Mouse (Mus musculus): ENCODE data around the gene Gatm.

Gatm gene

DNA sequence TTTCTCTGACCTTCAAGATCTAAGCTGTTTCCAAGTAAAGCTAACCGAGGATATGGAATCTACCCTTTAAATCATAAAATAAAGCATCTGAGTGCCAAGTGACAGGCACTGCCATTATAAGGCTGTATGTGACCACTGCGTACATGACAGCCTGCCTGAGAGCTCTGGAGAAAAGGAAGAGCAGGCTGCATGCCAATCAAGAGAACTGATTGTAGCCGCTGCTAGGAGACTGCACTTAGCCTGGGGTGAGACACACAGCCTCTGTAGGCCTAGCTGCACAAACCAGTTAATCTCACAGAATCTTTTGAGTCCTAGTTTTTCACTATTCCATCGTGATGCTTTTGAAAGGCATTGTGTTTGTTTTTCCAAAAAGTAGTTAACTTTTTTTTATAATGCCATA is 7.6 kb upstream of the Gatm start:
- in situ Hi-C loops (cut with MboI; ENCODE audit: low pct_unique_long_range_greater_than_20kb in 1 of 2, low sequenced_read_pairs in 2 of 2, unreplicated experiment in 1 of 2), result no loop called here

DNA sequence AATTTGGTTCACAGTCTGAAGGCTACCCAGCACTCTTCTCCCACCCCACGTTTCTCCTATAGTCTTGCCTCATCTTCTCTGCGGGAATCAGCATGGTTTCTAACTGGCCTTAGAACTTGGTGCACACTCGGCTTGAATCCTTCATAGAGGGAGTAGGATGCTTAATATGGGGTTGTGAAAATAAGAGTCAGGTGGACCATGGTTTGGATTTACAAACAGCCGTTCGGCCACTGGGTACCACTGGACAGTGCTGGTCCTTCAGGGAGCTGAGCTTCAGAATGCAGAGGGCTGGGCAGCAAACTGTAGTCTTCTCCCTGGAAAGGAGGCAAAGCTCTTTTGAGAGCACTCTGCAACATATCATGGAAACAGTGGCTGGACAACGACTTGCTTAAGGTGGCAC is 6.7 kb upstream of the Gatm start:
- in situ Hi-C loops (cut with MboI; ENCODE audit: low pct_unique_long_range_greater_than_20kb in 1 of 2, low sequenced_read_pairs in 2 of 2, unreplicated experiment in 1 of 2), result no loop called here

DNA sequence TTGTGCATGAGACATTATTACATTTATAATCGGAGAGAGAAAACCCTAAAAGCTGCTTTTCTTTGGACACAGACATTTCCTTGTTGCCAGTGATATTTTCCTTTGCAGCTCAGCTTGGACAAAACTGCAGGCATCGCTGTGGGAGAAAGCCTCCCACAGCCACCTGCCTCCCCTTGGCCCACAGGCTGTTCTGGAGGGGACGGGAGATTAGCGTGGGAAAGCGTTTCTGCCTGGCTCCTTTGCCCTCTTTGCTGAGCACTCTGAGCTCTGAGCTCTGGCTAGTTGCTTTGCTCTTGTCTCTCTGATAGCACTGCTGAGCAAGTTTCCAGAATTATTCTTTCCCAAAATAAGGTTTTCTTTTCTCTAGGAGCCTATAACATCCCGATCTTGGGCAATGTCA is 5.1 kb upstream of the Gatm start:
- in situ Hi-C loops (cut with MboI; ENCODE audit: low pct_unique_long_range_greater_than_20kb in 1 of 2, low sequenced_read_pairs in 2 of 2, unreplicated experiment in 1 of 2), result no loop called here

DNA sequence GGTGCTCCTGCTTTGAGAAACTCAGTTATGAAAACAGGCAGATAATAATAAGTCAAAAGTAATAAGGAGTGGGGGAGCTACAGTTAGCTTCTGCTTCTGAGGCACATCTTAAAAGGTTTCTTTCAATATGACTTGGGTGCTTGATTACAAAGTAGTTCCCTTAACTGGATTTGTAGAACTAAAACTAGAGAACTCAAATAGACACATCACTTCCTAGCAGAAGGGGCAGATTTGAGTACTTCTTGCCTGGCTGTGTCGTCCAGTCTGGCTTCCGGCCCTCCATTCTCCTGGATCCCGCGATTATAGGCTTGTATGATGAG is 511 bp upstream of the Gatm start:
- in situ Hi-C loops (cut with MboI; ENCODE audit: low pct_unique_long_range_greater_than_20kb in 1 of 2, low sequenced_read_pairs in 2 of 2, unreplicated experiment in 1 of 2), result no loop called here

DNA sequence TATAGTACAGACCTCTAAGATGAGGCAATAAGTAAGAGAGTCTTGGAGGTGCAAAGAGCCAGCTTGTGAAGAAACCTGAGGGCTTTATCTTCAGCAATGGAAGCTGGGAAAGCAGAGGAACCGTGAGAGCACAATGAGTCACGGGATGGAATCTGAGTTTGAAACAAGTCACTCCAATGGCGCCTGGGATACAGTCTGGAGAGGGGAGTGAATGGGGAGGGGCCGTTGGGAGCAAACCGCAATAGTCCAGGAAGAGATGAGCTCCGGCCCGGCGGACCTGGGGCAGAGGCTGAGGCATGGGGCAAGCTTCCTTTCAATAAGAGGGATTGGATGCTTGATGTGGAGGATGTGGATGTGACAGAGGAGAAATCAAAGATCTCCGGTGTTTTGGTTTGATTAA is 2.3 kb downstream of the Gatm start:
- in situ Hi-C loops (cut with MboI; ENCODE audit: low pct_unique_long_range_greater_than_20kb in 1 of 2, low sequenced_read_pairs in 2 of 2, unreplicated experiment in 1 of 2), result no loop called here

DNA sequence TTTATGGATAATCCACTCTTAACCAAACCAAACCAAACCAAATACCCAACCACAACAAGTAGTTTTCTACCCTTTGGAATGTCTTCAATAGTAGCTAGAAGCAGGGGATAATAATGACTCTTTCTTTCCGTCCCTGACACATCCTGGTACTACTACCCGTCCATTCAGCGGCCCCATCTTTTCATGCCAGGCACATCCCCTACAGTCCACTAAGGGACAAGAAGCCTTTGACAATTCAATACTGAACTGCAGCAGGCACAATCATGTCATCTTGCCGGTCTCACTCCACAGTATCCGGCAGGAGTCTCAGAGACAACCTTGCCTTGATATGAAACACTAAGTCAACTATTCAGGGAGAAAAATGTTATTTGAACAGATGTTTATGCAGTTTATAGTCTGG is 5.3 kb downstream of the Gatm start:
- in situ Hi-C loops (cut with MboI; ENCODE audit: low pct_unique_long_range_greater_than_20kb in 1 of 2, low sequenced_read_pairs in 2 of 2, unreplicated experiment in 1 of 2), result no loop called here

DNA sequence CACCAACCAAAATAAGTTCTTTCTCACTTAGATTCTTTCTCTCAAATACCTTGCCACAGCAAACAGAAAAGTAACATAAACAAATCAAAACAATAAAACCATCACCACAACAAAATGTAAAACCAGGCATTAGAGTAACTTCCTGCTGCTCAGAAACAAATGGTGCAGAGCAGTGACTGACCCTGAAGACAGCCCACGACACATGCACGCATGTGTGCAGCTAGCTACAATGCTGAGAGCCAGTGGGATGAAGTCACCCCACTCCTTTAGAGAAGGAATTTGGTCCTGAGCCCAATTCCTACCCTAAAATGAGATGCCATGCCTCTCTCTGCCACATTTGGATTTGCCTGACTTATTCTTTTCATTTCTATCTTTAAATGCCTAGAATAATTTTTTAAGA is 9.7 kb downstream of the Gatm start:
- in situ Hi-C loops (cut with MboI; ENCODE audit: low pct_unique_long_range_greater_than_20kb in 1 of 2, low sequenced_read_pairs in 2 of 2, unreplicated experiment in 1 of 2), result no loop called here

DNA sequence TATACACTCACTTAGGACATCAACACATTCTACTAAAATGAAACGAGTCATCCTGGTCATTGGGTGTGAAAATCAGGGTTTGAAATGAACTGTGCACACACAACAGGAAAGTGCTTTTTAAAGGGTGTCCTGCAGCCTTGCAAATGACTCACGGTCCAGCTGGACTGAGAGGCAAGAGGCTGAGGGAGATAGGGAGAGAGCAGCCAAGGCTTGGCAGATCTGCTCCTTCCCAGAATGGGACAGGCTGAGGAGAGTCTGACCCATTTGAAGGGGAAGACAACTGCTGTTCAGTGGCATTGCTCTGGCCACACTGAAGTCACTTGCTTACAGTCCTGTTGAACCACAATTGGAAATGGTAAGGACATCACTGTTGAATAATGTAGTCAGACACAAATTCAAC is 11.4 kb downstream of the Gatm start:
- in situ Hi-C loops (cut with MboI; ENCODE audit: low pct_unique_long_range_greater_than_20kb in 1 of 2, low sequenced_read_pairs in 2 of 2, unreplicated experiment in 1 of 2), result no loop called here

DNA sequence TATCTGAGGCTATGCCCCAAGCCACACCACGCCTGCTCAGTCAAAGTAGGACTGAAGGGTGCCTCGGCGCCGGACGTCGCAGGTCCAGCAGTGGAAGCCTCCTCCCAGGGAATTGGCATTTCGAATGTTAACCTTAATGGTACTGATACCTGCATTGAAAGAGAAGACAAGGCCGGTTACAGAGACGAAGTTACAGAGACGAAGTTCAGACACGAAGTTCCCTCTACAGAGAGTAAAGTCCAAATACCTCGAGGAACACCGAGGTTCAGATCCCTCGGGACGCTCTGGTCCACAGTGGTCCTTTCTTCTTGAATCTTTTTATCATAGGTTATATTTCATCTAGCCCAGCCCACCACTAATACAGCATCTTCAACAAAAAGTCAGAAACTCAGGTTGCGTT is 15.6 kb downstream of the Gatm start:
- in situ Hi-C loops (cut with MboI; ENCODE audit: low pct_unique_long_range_greater_than_20kb in 1 of 2, low sequenced_read_pairs in 2 of 2, unreplicated experiment in 1 of 2), result no loop called here

DNA sequence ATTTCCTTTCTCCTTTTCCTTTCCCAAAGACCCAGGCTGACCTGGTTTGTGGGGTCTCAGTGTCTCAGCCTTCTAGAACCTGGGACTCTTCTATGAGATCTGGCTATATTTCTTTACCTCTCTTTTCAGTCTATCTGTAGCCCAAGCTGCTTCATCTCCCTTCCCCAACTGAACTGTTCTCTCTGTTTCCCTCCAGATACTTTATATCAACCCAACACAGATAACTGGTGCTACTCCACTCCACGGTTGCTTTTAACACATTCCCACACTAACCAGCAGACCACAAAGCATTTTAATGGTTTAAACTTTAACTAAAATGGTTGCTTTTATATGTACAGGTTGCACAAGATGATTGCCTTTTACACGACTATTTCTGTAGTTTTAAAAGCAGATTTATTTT is 19.9 kb downstream of the Gatm start:
- in situ Hi-C loops (cut with MboI; ENCODE audit: low pct_unique_long_range_greater_than_20kb in 1 of 2, low sequenced_read_pairs in 2 of 2, unreplicated experiment in 1 of 2), result no loop called here

DNA sequence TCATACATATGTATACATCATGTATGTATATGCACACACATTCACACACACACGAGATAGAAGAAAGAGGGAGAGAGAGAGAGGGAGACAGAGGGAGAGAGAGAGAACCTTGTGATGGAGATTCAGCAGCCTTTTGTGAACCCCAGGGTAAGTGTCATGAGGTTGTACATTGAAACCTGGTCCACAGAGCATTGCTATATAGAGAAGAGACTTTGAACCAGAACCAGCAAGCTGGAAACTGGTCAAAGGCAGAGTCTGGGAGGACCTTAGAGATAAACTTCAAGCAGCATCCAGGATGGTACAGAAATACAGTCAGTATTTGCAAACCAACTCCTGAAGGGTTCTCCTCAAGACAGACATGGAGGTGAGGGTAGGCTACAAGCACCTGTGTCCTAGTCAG is 20.8 kb downstream of the Gatm start:
- in situ Hi-C loops (cut with MboI; ENCODE audit: low pct_unique_long_range_greater_than_20kb in 1 of 2, low sequenced_read_pairs in 2 of 2, unreplicated experiment in 1 of 2), result no loop called here

DNA sequence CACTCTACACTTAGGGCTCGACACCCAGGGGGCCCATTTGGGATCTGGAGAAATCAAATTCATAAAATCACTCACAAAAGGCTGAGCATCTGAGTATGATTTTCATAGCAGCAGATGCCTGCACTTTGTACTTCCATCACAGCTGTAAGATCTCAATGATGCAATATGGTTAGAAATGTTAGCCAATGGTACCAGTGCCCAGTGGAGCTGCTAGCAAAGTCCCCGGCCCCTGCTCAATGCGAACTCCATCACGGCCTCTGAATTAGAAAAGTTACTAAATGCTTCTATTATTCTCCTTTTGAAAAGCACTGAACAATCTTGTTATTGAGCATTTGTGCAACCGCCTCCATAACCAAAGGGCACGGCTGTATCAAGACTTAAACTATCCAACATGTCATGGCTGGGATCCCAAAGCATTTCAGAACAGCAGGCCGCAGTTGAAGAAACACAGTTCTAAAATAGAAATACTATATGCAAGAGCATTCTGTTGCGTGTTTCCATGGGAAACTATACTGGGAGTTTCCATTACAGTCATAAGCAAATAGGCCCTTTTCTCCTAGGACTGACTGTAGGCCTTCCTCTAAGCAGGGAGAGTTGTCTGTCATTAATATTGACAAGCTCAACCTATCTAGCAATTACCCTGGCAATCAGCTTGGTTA is 23.1 kb downstream of the Gatm start:
- in situ Hi-C loops (cut with MboI; ENCODE audit: low pct_unique_long_range_greater_than_20kb in 1 of 2, low sequenced_read_pairs in 2 of 2, unreplicated experiment in 1 of 2), result no loop called here

DNA sequence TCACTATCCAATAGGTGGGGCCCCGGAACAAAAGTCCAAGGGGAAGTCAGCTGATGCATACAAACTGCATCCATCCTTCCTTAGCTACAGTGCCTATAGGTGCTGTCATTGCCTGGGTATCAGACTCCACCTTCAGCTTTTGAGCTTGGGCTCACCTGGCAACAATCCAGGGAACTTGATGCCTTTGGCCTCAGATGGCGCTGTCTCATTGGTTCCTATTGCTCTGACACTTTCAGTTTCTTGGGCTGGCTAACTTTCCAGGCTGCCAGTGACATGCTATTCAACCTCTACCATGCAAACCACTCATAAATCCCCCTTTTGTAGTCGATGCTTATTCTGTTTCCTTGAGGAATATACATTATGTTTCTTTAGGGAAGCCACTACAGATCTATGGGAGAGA is 24.8 kb downstream of the Gatm start:
- in situ Hi-C loops (cut with MboI; ENCODE audit: low pct_unique_long_range_greater_than_20kb in 1 of 2, low sequenced_read_pairs in 2 of 2, unreplicated experiment in 1 of 2), result no loop called here

DNA sequence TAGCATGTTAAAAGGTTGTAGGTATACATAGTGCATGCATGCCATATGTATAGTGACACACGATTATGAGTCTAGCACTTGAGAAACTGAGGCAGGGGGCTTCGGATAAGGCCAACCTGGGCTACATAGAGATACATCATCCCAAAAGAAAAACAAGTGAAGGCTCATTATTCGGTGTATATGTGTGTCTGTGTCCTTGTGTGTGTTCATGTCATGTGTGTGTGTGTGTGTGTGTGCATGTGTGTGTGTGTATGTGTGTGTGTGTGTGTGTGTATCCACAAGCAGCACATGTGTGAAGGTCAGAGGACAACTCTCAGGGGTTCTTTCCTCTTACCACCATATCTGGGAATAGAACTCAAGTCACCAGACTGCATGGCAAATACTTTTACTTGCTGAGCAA is 28.8 kb downstream of the Gatm start:
- in situ Hi-C loops (cut with MboI; ENCODE audit: low pct_unique_long_range_greater_than_20kb in 1 of 2, low sequenced_read_pairs in 2 of 2, unreplicated experiment in 1 of 2), result no loop called here

DNA sequence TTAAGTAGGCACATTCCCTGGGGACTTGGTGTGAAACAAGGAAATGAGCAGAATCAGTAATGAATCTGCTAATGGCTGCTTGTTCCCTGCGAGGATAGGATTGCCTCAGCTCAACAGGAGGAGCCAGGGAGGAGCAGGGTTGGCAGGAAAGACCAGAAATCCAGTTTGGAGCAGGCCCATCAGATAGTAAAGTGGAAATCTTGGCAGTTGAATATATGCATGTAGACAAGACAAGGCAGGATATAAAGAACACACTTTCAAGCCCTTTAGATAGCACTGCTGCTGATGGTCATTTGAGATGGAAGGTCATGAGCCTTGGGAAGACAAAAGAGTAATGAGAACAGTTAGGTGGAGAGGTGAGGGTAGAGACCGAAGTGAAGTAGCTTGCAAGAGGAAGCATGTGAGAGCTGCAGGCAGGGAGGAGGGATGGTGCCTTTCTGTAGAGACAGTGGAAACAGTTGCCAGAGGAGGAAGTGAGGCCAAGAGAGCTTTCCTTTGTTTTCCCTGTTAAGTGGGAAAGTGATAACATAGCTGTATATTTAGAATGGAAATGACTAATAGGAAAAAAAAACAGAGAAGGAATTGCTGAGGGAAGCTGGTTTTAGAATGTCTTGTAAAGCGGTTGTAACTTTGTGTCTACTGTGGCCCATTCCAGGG is 29.6 kb downstream of the Gatm start:
- in situ Hi-C loops (cut with MboI; ENCODE audit: low pct_unique_long_range_greater_than_20kb in 1 of 2, low sequenced_read_pairs in 2 of 2, unreplicated experiment in 1 of 2), result no loop called here

DNA sequence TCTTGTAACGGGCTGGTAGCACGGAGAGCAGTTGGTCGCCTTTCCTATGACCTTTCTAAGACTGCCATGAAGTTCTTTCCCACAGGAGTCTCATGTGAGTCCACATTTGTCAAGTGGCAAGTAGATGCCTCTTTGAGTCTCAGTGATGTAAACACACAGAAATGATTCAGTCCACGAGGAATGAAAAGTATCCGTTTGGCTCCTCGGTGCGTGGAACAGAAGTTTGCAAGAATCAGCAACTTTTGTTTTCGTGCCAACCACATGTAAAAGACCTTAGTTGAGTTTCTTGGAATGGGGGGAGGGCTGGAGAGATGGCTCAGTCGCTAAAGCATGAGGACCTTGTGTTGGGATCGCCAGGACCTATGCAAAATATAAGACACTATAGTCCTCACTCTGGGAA is 30.7 kb downstream of the Gatm start:
- in situ Hi-C loops (cut with MboI; ENCODE audit: low pct_unique_long_range_greater_than_20kb in 1 of 2, low sequenced_read_pairs in 2 of 2, unreplicated experiment in 1 of 2), result no loop called here

DNA sequence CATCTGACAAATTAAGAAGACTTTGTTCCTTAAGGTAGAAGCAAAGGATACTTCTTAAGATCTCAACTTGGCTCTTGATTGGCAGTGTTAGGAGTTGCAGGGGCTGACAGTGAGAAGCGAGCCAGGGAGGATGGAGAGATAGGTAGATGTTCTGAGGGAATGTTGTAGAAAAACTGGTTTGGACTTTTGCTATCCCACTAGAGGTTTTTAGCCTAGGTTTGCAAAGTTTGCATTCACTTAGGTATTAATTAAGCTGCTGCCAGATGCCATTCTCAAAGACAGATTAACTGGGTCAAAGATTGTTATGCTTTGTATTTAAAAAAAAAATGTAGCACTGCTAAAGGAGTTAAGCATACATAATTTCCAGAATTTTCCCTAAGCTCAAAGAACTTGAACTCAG is 33.8 kb downstream of the Gatm start:
- in situ Hi-C loops (cut with MboI; ENCODE audit: low pct_unique_long_range_greater_than_20kb in 1 of 2, low sequenced_read_pairs in 2 of 2, unreplicated experiment in 1 of 2), result loop anchor here in 1 of 2 experiments (10.0 kb wide), 1 partner anchor 177 kb away; no protein-coding TSS in a partner anchor

DNA sequence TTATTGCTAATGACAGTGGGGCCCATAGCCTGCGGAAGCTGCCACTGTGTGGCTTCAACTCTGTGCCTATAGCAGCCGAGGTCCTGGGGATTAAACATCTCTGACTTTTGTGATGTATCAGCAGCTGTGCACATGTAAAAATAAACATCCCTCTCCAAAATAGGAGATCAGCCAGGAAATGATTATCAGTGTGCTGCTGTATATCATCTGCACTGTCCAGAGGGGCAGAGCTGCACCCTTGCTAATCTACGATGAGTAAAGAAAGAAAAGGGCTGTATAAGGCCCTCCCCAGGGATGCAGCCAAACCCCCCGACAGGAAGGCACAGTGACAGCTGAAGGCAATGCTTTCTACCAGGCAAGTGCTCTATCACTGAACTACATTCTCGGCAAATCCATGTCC is 34.8 kb downstream of the Gatm start:
- in situ Hi-C loops (cut with MboI; ENCODE audit: low pct_unique_long_range_greater_than_20kb in 1 of 2, low sequenced_read_pairs in 2 of 2, unreplicated experiment in 1 of 2), result loop anchor here in 1 of 2 experiments (10.0 kb wide), 1 partner anchor 179 kb away; no protein-coding TSS in a partner anchor

DNA sequence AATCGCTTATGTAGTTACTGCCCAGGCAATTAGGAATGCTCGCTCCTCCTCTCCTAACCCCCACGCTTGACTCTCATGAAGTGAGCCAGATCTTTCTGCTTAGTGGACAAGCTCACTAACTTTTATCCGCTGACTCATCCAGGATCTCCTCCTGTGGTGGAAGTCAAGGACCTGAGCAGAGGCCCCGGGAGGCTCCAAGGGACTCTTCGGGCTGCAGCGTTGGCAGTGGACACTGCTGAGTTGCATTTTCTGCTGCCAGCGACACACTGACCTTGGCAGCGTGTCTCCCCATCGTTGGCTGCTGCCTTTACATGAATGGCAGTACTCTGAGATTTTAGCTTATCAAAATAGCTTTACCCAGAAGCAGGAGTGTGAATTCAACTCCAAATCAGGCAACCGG is 35.6 kb downstream of the Gatm start:
- in situ Hi-C loops (cut with MboI; ENCODE audit: low pct_unique_long_range_greater_than_20kb in 1 of 2, low sequenced_read_pairs in 2 of 2, unreplicated experiment in 1 of 2), result loop anchor here in 1 of 2 experiments (10.0 kb wide), 1 partner anchor 179 kb away; no protein-coding TSS in a partner anchor

DNA sequence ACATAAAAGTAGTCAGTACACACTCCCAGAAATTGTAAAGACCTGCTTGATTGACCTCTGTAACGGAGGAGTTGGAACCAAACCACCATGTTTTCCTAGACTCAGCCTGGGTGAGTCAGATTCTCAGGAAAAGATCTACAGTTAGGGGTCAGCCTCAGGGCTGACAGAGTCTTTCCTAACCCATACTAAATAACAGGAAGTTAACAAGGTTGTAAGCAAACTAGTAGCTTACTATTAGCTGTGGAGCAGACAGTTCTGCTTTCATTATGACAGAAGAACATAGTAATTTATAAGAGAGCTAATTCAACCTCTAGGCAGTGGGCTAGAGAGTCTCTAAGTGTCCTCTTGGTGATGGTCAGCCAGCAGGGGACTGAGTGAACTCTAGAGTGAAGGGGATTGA is 38.7 kb downstream of the Gatm start:
- in situ Hi-C loops (cut with MboI; ENCODE audit: low pct_unique_long_range_greater_than_20kb in 1 of 2, low sequenced_read_pairs in 2 of 2, unreplicated experiment in 1 of 2), result loop anchor here in 1 of 2 experiments (10.0 kb wide), 1 partner anchor 182 kb away; no protein-coding TSS in a partner anchor

Measured in mouse embryonic stem cell (cell line).